ENCODE assay signal across 9 mouse cellular contexts in the genomic region with DNA sequence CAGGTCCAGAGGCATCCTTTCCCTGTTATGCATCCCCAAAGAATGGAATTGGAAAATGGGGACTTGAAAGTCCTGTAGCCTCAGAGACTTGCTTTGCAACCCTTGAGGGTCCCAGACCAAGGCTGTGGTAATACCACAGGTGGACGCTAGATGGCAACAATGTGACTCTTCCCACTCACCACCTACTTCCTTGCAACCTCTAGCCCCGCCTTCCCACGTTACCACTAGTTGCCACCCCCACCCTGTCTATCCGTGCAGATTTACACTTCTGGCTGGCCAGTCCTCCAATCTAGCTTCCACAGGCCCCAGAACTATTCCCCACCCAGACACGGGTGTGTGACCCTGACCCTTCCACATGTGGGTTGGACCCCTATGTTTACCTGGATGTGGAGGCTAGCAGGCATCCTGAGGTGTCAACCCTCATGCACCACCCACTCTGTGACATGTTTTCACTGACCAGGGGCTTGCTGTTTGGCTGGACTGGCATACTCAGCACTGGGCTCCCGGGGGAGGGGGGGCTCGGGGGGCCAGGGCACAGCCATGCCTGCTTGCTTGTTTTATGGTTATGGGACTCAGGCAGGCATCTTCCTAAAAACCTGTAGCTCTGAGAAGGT. TPM values are rescaled to one million over a fixed set of nuclear protein-coding genes. Genes with fewer than 3 reads are reported as not detected.
DNase-seq lines count a peak whose midpoint lies in the region; ATAC-seq lines count a peak whose summit lies in the region.
"Had no signal": no experiment of that assay in that cellular context is flagged by ENCODE, and none has a peak within 500 bp of the region (broad histone marks: within the 10 kb centered on the region; RNA-seq: fewer than 3 reads in every experiment).

No protein-coding gene starts in this region.

- no peaks in the 10 kb centered on the region for H3K27me3 ChIP-seq in embryonic facial prominence, embryonic 10.5 days (replicated peaks; ENCODE audit: low read depth, poor library complexity, severe bottlenecking)
- H3K27me3 ChIP-seq in heart, embryonic 12.5 days (replicated peaks), result no peaks in the 10 kb centered on the region
- no peaks in the 10 kb centered on the region for H3K27me3 ChIP-seq in kidney, embryonic 15.5 days
- no peaks in the 10 kb centered on the region for H3K27me3 ChIP-seq in neural tube, embryonic 14.5 days (ENCODE audit: control insufficient read depth, insufficient read depth, low read length)

- peaks cover 11% of the 10 kb centered on the region; the same call in 1 of the 2 replicates for H3K9me3 ChIP-seq in embryonic facial prominence, embryonic 10.5 days
- no peaks in the 10 kb centered on the region for H3K9me3 ChIP-seq in heart, embryonic 12.5 days (replicated peaks)
- no peaks in the 10 kb centered on the region for H3K9me3 ChIP-seq in kidney, embryonic 15.5 days (replicated peaks)
- no peaks in the 10 kb centered on the region for H3K9me3 ChIP-seq in neural tube, embryonic 14.5 days (ENCODE audit: control insufficient read depth, low read length)

- peaks cover 13% of the 10 kb centered on the region for H3K4me1 ChIP-seq in embryonic facial prominence, embryonic 10.5 days
- peaks cover 22% of the 10 kb centered on the region for H3K4me1 ChIP-seq in heart, embryonic 12.5 days (replicated peaks)
- peaks cover 5% of the 10 kb centered on the region for H3K4me1 ChIP-seq in kidney, embryonic 15.5 days
- no peaks in the 10 kb centered on the region for H3K4me1 ChIP-seq in neural tube, embryonic 14.5 days (ENCODE audit: control insufficient read depth, insufficient read depth, low read length)

- H3K9ac ChIP-seq in heart, embryonic 12.5 days, result no peak overlapping the region
- no peak overlapping the region for H3K9ac ChIP-seq in kidney, embryonic 15.5 days
- no peak overlapping the region for H3K9ac ChIP-seq in neural tube, embryonic 14.5 days (replicated peaks; ENCODE audit: low read depth, low read length)

- 16% methylated on average over 7 of the region's 7 CpGs for WGBS in embryonic facial prominence, embryonic 10.5 days
- 13% methylated on average over 7 of the region's 7 CpGs for WGBS in heart, embryonic 12.5 days
- WGBS in kidney, embryonic 15.5 days, result 6% methylated on average over 7 of the region's 7 CpGs
- WGBS in neural tube, embryonic 14.5 days, result 12% methylated on average over 7 of the region's 7 CpGs

- ATAC-seq in heart, embryonic 12.5 days (ENCODE audit: insufficient number of reproducible peaks, low FRiP score), result peak; percentile 56
- ATAC-seq in kidney, embryonic 15.5 days (replicated peaks; ENCODE audit: low FRiP score), result peak; percentile 63
- peak; percentile 86 for ATAC-seq in neural tube, embryonic 14.5 days (ENCODE audit: low read depth)

- no peak overlapping the region for H3K27ac ChIP-seq in embryonic facial prominence, embryonic 10.5 days (replicated peaks)
- no peak overlapping the region for H3K27ac ChIP-seq in heart, embryonic 12.5 days (ENCODE audit: poor library complexity, severe bottlenecking)
- H3K27ac ChIP-seq in kidney, embryonic 15.5 days, result no peak overlapping the region
- no peak overlapping the region for H3K27ac ChIP-seq in neural tube, embryonic 14.5 days (ENCODE audit: low read depth, low read length)
- H3K27ac ChIP-seq: macrophage had no signal

- peak overlapping the region; percentile 36 for H3K4me2 ChIP-seq in heart, embryonic 12.5 days
- peak overlapping the region; percentile 46 for H3K4me2 ChIP-seq in kidney, embryonic 15.5 days
- H3K4me2 ChIP-seq in neural tube, embryonic 14.5 days (ENCODE audit: low read depth, low read length), result no peak overlapping the region

- H3K4me3 ChIP-seq in embryonic facial prominence, embryonic 10.5 days, result 0 out of 2 replicates have a peak overlapping the region, but pooled peaks have one; percentile 16
- H3K4me3 ChIP-seq in heart, embryonic 12.5 days, result no peak overlapping the region
- H3K4me3 ChIP-seq in kidney, embryonic 15.5 days (replicated peaks), result no peak overlapping the region
- no peak overlapping the region for H3K4me3 ChIP-seq in neural tube, embryonic 14.5 days (ENCODE audit: low read depth, low read length)

- peak; percentile 46 to 52 for DNase-seq in CD8-positive naive resting alpha-beta T cell, adult 2 months (ENCODE audit: low read depth in 2 of 2, low spot score in 2 of 2)
- DNase-seq in adipocyte (ENCODE audit: low spot score), result peak; percentile 65
- peak; percentile 83 for DNase-seq in embryonic facial prominence, embryonic 10.5 days (ENCODE audit: low spot score)
- DNase-seq in lung, adult 18-20 months, result peak; percentile 55 to 61
- peak; percentile 38 to 74 for DNase-seq in thymus, postnatal 10 days (ENCODE audit: low spot score in 2 of 2)

- peaks cover 69% of the 10 kb centered on the region for H3K36me3 ChIP-seq in embryonic facial prominence, embryonic 10.5 days (replicated peaks)
- peaks cover 39% of the 10 kb centered on the region for H3K36me3 ChIP-seq in heart, embryonic 12.5 days
- peaks cover 40% of the 10 kb centered on the region for H3K36me3 ChIP-seq in kidney, embryonic 15.5 days
- peaks cover 50% of the 10 kb centered on the region for H3K36me3 ChIP-seq in neural tube, embryonic 14.5 days (ENCODE audit: control insufficient read depth, insufficient read depth, low read length)

RNA-seq across cellular contexts. Expression of a gene that starts 31.3 kb away (rescaled TPM):
- 18.1 and 19.6 TPM in 2 replicates for polyA plus RNA-seq in embryonic facial prominence, embryonic 10.5 days (2016; fragmentation: Nextera tagmentation; extraction: Ambion mirVana)
- polyA plus RNA-seq in heart, embryonic 12.5 days (2016; fragmentation: Nextera tagmentation; extraction: Ambion mirVana), result 2.0 and 2.1 TPM in 2 replicates
- polyA plus RNA-seq in kidney, embryonic 15.5 days (2015; fragmentation: Nextera tagmentation; extraction: Ambion mirVana), result 4.6 and 6.4 TPM in 2 replicates
- polyA plus RNA-seq in neural tube, embryonic 14.5 days (2014; fragmentation: Nextera tagmentation; extraction: Ambion mirVana), result 71.4 and 81.0 TPM in 2 replicates
- polyA plus RNA-seq: macrophage had no signal
